Mouse (Mus musculus) right cerebral cortex, adult 2 months (tissue): ENCODE results near the gene Erg.
A peak's percentile ranks its signal among the peaks of the same experiment; 100 is the strongest.

Experiments used
- DNase-seq, 2 experiments: peaks; one replicate each; pipeline ENCODE4 v3.0.0; 2021 to 2022; ENCODE audit warnings: low spot score in 2 of 2

Erg gene

DNA sequence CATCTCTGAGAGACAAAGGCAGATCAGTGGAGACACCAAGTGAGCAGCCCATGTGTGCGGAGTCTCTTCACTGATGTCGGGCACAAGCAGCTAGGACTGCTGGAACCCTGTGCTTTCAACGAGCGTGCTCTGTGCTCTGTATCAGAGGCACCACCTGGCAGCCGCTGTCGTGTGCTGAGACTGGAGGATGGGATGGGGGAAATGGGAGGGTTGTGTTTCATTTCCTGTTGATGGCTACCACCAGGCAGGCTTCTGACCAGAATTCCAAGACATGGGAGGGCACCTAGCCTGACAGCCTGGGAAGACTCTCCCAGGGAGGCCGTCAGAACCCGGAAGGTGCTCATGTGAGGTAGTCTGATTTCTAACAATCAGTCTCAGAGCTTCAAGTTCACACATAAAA is 234.1 kb downstream of the Erg start:
- no peak for DNase-seq

DNA sequence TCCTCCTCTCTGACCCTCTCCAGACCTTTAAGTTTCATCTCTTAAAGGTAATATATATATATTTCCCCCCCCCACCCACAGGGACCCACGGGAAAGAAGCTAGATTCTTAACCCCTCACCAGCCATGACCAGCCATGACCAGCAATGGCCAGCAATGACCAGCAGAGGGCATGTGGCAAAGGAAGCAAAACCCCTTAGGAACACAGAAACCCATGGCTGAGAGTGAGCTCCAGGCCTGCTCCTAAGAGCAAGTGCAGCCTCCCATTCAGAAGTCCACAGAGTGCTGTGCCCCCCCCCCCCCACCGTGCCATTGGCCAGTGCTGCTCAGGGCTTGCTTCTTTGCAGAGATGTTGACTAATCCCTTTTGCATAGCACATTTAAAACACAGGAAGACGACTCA is 235.9 kb downstream of the Erg start:
- peak; percentile 48 to 63 for DNase-seq

DNA sequence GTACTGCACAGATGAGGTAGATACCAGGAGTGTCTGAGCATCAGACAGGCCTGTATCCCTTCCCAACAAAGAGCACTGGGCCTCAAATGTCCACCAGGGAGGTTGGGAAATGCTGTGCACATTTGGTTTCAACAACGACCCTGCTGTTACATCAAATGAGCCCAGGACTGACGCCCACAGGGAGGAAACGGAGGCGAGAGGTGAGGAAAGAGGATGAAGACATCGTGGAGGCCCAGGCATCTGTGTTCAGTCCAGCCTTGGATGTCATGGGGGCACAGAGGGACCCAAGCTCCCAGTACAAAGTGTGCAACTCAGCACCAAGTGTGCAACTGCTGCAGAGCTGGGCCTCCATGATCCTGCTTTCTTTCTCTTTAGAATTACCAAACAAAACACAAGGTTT is 236.6 kb downstream of the Erg start:
- no peak for DNase-seq

DNA sequence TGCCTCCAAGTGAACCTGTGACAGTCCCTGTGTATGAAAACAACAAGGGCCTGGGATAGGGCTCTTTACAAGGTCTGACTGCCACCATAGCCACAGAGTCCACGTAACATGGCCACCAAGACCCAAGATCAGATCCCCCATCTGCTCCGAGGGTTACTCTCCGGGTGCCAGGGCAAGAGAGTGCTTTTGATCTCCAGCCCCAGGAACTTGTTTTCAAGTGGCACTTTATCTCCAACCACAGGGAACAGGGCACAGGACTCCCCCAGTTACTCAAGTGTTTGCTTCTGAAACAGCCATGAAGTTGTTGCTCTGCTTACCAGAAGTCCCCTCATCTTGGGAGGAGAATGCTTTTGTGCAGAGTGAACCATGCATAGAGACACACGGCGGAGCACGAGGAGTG is 237.0 kb downstream of the Erg start:
- DNase-seq = no peak

- DNase-seq = no peak
Observed at GRCm38 (mm10) chr16:95348555-95348954, 237.8 kb downstream of the Erg start.

- no peak for DNase-seq
Observed at GRCm38 (mm10) chr16:95347202-95347601, 239.2 kb downstream of the Erg start.

- peak; percentile 71 to 79 for DNase-seq
Observed at GRCm38 (mm10) chr16:95345882-95346281, 240.5 kb downstream of the Erg start.

- no peak for DNase-seq
Observed at GRCm38 (mm10) chr16:95344961-95345360, 241.4 kb downstream of the Erg start.

DNA sequence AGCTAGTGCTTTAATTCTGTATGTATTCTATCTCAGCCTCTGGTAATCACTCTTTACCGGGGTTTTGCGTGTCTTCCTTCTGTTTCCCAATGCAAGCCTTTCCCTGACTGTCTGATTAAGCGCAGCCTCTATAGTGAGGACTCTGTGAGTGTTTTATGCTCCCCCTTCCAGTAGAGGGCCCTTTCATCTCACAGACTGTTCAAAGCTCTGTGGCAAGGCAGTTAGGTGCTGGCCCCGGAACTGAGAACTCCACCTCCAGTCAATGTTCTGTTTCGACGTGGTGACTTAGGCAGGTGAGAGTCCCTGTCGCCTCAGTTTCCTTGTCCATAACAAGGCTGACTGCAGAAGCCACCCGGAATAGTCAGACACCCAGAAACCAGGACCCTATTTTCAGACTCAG is 244.4 kb downstream of the Erg start:
- no peak for DNase-seq

DNA sequence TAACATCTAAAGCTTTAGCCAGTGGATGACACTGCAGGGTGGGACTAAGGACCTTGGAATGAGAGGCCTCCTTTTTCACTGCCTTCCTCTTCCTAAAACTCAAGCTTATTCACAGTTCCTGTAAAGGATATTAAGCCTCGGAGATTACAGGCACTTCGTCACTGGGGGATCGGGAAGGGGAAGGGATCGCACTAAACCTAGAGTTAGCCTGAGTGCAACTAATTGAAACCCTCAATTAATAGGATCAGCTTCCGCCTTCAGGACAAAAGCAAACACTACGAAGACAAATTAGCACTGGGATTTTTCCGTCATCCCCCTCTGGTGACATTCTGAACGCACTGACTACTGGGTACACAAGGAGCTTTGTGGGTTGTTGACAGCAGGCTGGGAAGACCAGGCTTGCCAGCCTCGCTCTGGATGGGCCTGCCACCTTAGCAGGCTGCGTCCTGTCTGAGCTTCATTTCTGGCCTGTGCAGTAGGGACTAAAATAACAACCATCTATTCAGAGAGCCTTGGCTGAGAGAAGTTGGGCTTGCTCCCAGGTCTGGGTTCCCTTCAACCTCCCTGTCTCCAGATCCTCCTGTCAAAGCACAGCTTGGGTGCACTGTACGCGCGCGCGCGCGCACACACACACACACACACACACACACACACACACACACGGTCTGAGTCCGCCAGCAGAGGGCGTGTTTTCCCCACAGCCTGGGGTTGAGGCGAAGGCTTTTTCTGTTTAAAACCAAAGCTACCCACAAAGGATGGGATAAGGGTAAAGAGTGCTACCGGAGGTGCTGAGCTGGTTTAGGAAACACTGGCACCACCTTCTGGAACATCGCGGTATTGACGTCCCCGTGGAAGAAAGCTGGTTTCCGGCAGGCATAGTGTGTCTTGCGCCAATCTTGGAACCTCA is 245.3 kb downstream of the Erg start:
- DNase-seq = peak; percentile 88 to 91

DNA sequence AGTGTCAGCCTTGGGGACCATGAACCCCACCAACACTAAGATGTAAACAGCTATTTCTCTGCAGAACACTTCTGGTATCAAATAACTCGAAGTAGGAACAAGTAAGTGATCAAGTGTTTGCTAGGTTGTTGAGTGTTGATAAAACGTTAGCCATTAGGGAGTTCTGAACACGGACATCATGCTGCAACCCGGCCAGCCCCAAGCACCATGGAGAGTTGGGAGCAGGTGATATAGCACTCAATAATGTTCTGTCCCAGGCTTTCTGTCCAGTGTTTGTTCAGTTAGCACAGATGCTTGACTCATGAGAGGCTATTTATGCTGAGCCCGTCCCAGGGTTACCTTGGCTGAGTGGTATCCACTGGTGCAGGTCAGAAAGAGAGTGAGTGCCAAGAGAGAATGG is 254.2 kb downstream of the Erg start:
- DNase-seq = no peak

DNA sequence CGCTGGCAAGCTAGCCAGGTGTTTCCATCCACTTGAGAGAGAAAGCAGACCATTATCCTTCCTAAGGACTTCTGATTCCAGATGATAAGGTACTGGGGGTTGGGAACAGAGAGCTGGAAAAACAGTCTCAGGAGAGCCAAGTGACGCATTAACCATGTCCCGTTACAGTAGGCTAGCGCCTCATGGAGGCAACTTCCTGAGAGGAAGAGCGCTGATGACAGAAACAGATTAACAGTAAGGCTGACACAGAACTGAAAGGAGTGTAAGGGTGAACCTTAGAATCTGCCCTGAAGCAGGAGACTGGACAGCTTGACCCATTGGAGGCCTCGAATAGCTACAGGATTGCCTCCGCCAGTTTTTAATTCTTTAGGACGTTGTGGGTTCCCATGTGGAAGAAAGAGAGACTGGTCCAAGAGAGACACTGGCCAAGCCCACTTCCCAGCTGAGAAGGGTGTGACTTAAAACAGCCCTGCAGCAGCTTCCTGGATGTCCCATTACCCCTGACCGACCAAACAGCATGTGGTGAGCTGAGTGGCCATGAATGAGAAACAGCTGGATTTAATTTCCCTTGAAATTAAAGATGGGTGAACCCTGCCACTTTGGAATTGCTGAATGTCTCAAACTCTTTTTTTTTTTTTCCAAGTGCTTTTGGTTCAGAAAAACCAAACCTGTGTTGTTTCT is 264.3 kb downstream of the Erg start:
- DNase-seq = no peak
